Mouse (Mus musculus): ENCODE measurements around the gene Armc12. TPM values are rescaled to one million over a fixed set of nuclear protein-coding genes. Genes with fewer than 3 reads are reported as not detected.
"Not testable (repeated sequence)": the region's sequence is repeated elsewhere in the genome, so short reads cannot be mapped to it uniquely, and the experiment has no call there.

The Armc12 gene
- polyA plus RNA-seq, 1 experiment from 2014 or later = not detected

GRCm38 (mm10) chr17:28546925-28547324 is 16.3 kb downstream of the Armc12 start:
- no peaks in the 10 kb centered on the region for H3K27me3 ChIP-seq (replicated peaks; ENCODE audit: control insufficient read depth, insufficient read depth, low read length)
- no peak overlapping the region for H3K4me2 ChIP-seq (ENCODE audit: low read length)
- no peaks in the 10 kb centered on the region for H3K9me3 ChIP-seq (ENCODE audit: control insufficient read depth, low read length)
- H3K27ac ChIP-seq (ENCODE audit: low read length) = no peak overlapping the region
- H3K9ac ChIP-seq (replicated peaks; ENCODE audit: low read depth, low read length) = no peak overlapping the region
- no peak overlapping the region for H3K4me3 ChIP-seq (replicated peaks; ENCODE audit: low read length)
- no peaks in the 10 kb centered on the region for H3K4me1 ChIP-seq (replicated peaks; ENCODE audit: control insufficient read depth, insufficient read depth, low read length)
- ATAC-seq = no peak
- WGBS = 82% methylated on average over 1 of the region's 1 CpGs
- H3K36me3 ChIP-seq (ENCODE audit: control insufficient read depth, insufficient read depth) = no peaks in the 10 kb centered on the region

- Histone ChIP-seq H3K27ac (ENCODE audit: low read length) (no peak overlapping the region), H3K36me3 (ENCODE audit: control insufficient read depth, insufficient read depth) (no peaks in the 10 kb centered on the region), H3K9me3 (ENCODE audit: control insufficient read depth, low read length) (no peaks in the 10 kb centered on the region), H3K9ac (replicated peaks; ENCODE audit: low read depth, low read length) (no peak overlapping the region), H3K4me3 (replicated peaks; ENCODE audit: low read length) (no peak overlapping the region), H3K4me1 (replicated peaks; ENCODE audit: control insufficient read depth, insufficient read depth, low read length) (no peaks in the 10 kb centered on the region), H3K4me2 (ENCODE audit: low read length) (no peak overlapping the region), H3K27me3 (replicated peaks; ENCODE audit: control insufficient read depth, insufficient read depth, low read length) (no peaks in the 10 kb centered on the region)
- ATAC-seq = no peak
- WGBS = 76% methylated on average over 11 of the region's 11 CpGs
Measured at GRCm38 (mm10) chr17:28548550-28548949, 17.9 kb downstream of the Armc12 start.

- Histone ChIP-seq H3K36me3 (ENCODE audit: control insufficient read depth, insufficient read depth) (no peaks in the 10 kb centered on the region), H3K9ac (replicated peaks; ENCODE audit: low read depth, low read length) (no peak within 1 kb of the TSS), H3K27me3 (replicated peaks; ENCODE audit: control insufficient read depth, insufficient read depth, low read length) (no peaks in the 10 kb centered on the region), H3K4me1 (replicated peaks; ENCODE audit: control insufficient read depth, insufficient read depth, low read length) (no peaks in the 10 kb centered on the region), H3K4me3 (replicated peaks; ENCODE audit: low read length) (no peak within 1 kb of the TSS), H3K27ac (ENCODE audit: low read length) (no peak within 1 kb of the TSS), H3K9me3 (ENCODE audit: control insufficient read depth, low read length) (no peaks in the 10 kb centered on the region), H3K4me2 (ENCODE audit: low read length) (no peak within 1 kb of the TSS)
- ATAC-seq = no peak
- 75% methylated on average over 14 of the region's 14 CpGs for WGBS
Measured at GRCm38 (mm10) chr17:28549111-28549510, 18.5 kb downstream of the Armc12 start, which contains the start of gene Clpsl2. TSS of gene Clpsl2 (plus strand) at chr17:28549411.

GRCm38 (mm10) chr17:28553040-28553793 is 22.6 kb downstream of the Armc12 start:
- H3K27me3 ChIP-seq (replicated peaks; ENCODE audit: control insufficient read depth, insufficient read depth, low read length) = no peaks in the 10 kb centered on the region
- no peak overlapping the region for H3K4me2 ChIP-seq (ENCODE audit: low read length)
- H3K36me3 ChIP-seq (ENCODE audit: control insufficient read depth, insufficient read depth) = no peaks in the 10 kb centered on the region
- H3K4me1 ChIP-seq (replicated peaks; ENCODE audit: control insufficient read depth, insufficient read depth, low read length) = peaks cover 4% of the 10 kb centered on the region; the same call in 1 of the 2 replicates
- H3K27ac ChIP-seq (ENCODE audit: low read length) = no peak overlapping the region
- no peak for ATAC-seq
- no peak overlapping the region for H3K4me3 ChIP-seq (replicated peaks; ENCODE audit: low read length)
- no peak overlapping the region for H3K9ac ChIP-seq (replicated peaks; ENCODE audit: low read depth, low read length)
- WGBS = 8% methylated on average over 14 of the region's 14 CpGs
- H3K9me3 ChIP-seq (ENCODE audit: control insufficient read depth, low read length) = no peaks in the 10 kb centered on the region

- ATAC-seq; H3K4me2 ChIP-seq (ENCODE audit: low read length); H3K9me3 ChIP-seq (ENCODE audit: control insufficient read depth, low read length); H3K27me3 ChIP-seq (replicated peaks; ENCODE audit: control insufficient read depth, insufficient read depth, low read length); H3K4me1 ChIP-seq (replicated peaks; ENCODE audit: control insufficient read depth, insufficient read depth, low read length); H3K27ac ChIP-seq (ENCODE audit: low read length); H3K36me3 ChIP-seq (ENCODE audit: control insufficient read depth, insufficient read depth); H3K9ac ChIP-seq (replicated peaks; ENCODE audit: low read depth, low read length); H3K4me3 ChIP-seq (replicated peaks; ENCODE audit: low read length): not testable (repeated sequence)
- 89% methylated on average over 4 of the region's 4 CpGs for WGBS
Measured at GRCm38 (mm10) chr17:28554021-28554420, 23.4 kb downstream of the Armc12 start.

GRCm38 (mm10) chr17:28556635-28557396 is 26.2 kb downstream of the Armc12 start:
- Histone ChIP-seq H3K27ac (ENCODE audit: low read length) (no peak overlapping the region), H3K27me3 (replicated peaks; ENCODE audit: control insufficient read depth, insufficient read depth, low read length) (no peaks in the 10 kb centered on the region), H3K36me3 (ENCODE audit: control insufficient read depth, insufficient read depth) (no peaks in the 10 kb centered on the region), H3K4me2 (ENCODE audit: low read length) (no peak overlapping the region), H3K4me1 (replicated peaks; ENCODE audit: control insufficient read depth, insufficient read depth, low read length) (peaks cover 4% of the 10 kb centered on the region; the same call in 1 of the 2 replicates), H3K9me3 (ENCODE audit: control insufficient read depth, low read length) (no peaks in the 10 kb centered on the region), H3K4me3 (replicated peaks; ENCODE audit: low read length) (no peak overlapping the region), H3K9ac (replicated peaks; ENCODE audit: low read depth, low read length) (no peak overlapping the region)
- ATAC-seq = peak; percentile 63; the same call in 1 of the 2 replicates
- 56% methylated on average over 6 of the region's 6 CpGs for WGBS

- Histone ChIP-seq H3K4me1 (replicated peaks; ENCODE audit: control insufficient read depth, insufficient read depth, low read length) (peaks cover 4% of the 10 kb centered on the region; the same call in 1 of the 2 replicates), H3K27ac (ENCODE audit: low read length) (no peak overlapping the region)
- WGBS = 74% methylated on average over 6 of the region's 6 CpGs
Measured at GRCm38 (mm10) chr17:28557772-28558171, 27.2 kb downstream of the Armc12 start.

GRCm38 (mm10) chr17:28560598-28560997 is 30.0 kb downstream of the Armc12 start, which contains the start of gene Clps:
TSS of gene Clps (minus strand) at chr17:28560766.
- peaks cover 4% of the 10 kb centered on the region; the same call in 1 of the 2 replicates for H3K4me1 ChIP-seq (replicated peaks; ENCODE audit: control insufficient read depth, insufficient read depth, low read length)
- no peak within 1 kb of the TSS for H3K9ac ChIP-seq (replicated peaks; ENCODE audit: low read depth, low read length)
- ATAC-seq = no peak
- WGBS = 97% methylated on average over 4 of the region's 4 CpGs
- no peaks in the 10 kb centered on the region for H3K36me3 ChIP-seq (ENCODE audit: control insufficient read depth, insufficient read depth)
- no peak within 1 kb of the TSS for H3K4me2 ChIP-seq (ENCODE audit: low read length)
- H3K4me3 ChIP-seq (replicated peaks; ENCODE audit: low read length) = no peak within 1 kb of the TSS
- H3K27ac ChIP-seq (ENCODE audit: low read length) = no peak within 1 kb of the TSS
- H3K9me3 ChIP-seq (ENCODE audit: control insufficient read depth, low read length) = no peaks in the 10 kb centered on the region
- H3K27me3 ChIP-seq (replicated peaks; ENCODE audit: control insufficient read depth, insufficient read depth, low read length) = no peaks in the 10 kb centered on the region

More at GRCm38 (mm10) chr17:28557772-28558171, 27.2 kb downstream of the Armc12 start:
- Histone ChIP-seq H3K4me2 (ENCODE audit: low read length) (no peak overlapping the region), H3K36me3 (ENCODE audit: control insufficient read depth, insufficient read depth) (no peaks in the 10 kb centered on the region), H3K9me3 (ENCODE audit: control insufficient read depth, low read length) (no peaks in the 10 kb centered on the region), H3K27me3 (replicated peaks; ENCODE audit: control insufficient read depth, insufficient read depth, low read length) (no peaks in the 10 kb centered on the region), H3K4me3 (replicated peaks; ENCODE audit: low read length) (no peak overlapping the region), H3K9ac (replicated peaks; ENCODE audit: low read depth, low read length) (no peak overlapping the region)
- no peak for ATAC-seq

- Histone ChIP-seq H3K36me3 (ENCODE audit: control insufficient read depth, insufficient read depth) (no peaks in the 10 kb centered on the region), H3K27me3 (replicated peaks; ENCODE audit: control insufficient read depth, insufficient read depth, low read length) (no peaks in the 10 kb centered on the region), H3K4me3 (replicated peaks; ENCODE audit: low read length) (no peak overlapping the region), H3K27ac (ENCODE audit: low read length) (no peak overlapping the region), H3K4me2 (ENCODE audit: low read length) (no peak overlapping the region), H3K9me3 (ENCODE audit: control insufficient read depth, low read length) (no peaks in the 10 kb centered on the region), H3K4me1 (replicated peaks; ENCODE audit: control insufficient read depth, insufficient read depth, low read length) (peaks cover 2% of the 10 kb centered on the region; the same call in 1 of the 2 replicates), H3K9ac (replicated peaks; ENCODE audit: low read depth, low read length) (no peak overlapping the region)
- 63% methylated on average over 7 of the region's 7 CpGs for WGBS
- no peak for ATAC-seq
Measured at GRCm38 (mm10) chr17:28561613-28562012, 31.0 kb downstream of the Armc12 start.

Measured in forebrain, embryonic 16.5 days (tissue).